Mouse (Mus musculus) layer of hippocampus, postnatal 14 days (tissue): ENCODE measurements around the gene Gpam. TPM values are rescaled to one million over a fixed set of nuclear protein-coding genes. Genes with fewer than 3 reads are reported as not detected.

ENCODE experiments used
- DNase-seq, 2 experiments: peaks; one replicate each; pipeline ENCODE4 v3.0.0; 2021 to 2022; ENCODE audit warnings: low spot score in 2 of 2, mixed read lengths in 1 of 2
- total RNA-seq, 2 experiments: library from RNA; stranded (reverse); gene quantifications; 2 replicates each; pipeline ENCODE4 v1.2.3; 2021

Gene Gpam
- total RNA-seq, 2 experiments from 2014 or later, result 83.6 to 86.9 TPM

GRCm38 (mm10) chr19:55069054-55069453 is 58.0 kb downstream of the Gpam start:
- DNase-seq, result no peak

- DNase-seq, result no peak
Measured at GRCm38 (mm10) chr19:55063272-55063671, 63.8 kb downstream of the Gpam start.

- DNase-seq, result no peak
Measured at GRCm38 (mm10) chr19:55062501-55062900, 64.5 kb downstream of the Gpam start.

- peak; percentile 43 to 73 for DNase-seq
Measured at GRCm38 (mm10) chr19:55061951-55062350, 65.1 kb downstream of the Gpam start.

- DNase-seq, result no peak
Measured at GRCm38 (mm10) chr19:55061447-55061901, 65.6 kb downstream of the Gpam start.

- peak; percentile 73 to 78 for DNase-seq
Measured at GRCm38 (mm10) chr19:55060964-55061363, 66.1 kb downstream of the Gpam start.

GRCm38 (mm10) chr19:55057483-55057882 is 69.6 kb downstream of the Gpam start:
- DNase-seq, result no peak

GRCm38 (mm10) chr19:55055634-55056269 is 71.3 kb downstream of the Gpam start:
- DNase-seq, result no peak

- DNase-seq, result peak; percentile 27 to 51
Measured at GRCm38 (mm10) chr19:55053163-55053562, 73.9 kb downstream of the Gpam start.

- DNase-seq, result no peak
Measured at GRCm38 (mm10) chr19:55037406-55037805, 89.6 kb downstream of the Gpam start.

GRCm38 (mm10) chr19:55018872-55019271 is 108.2 kb downstream of the Gpam start:
- DNase-seq, result no peak

Other genes starting within 250 kb of the Gpam start
- gene Tectb, start 53.5 kb upstream of the Gpam start, total RNA-seq, result under 1 TPM; 0.21 to 0.23 TPM
- under 1 TPM; 0.46 to 0.52 TPM for gene Gucy2g, start 114.0 kb upstream of the Gpam start, total RNA-seq
- 10 to 100 TPM; 27.0 to 27.6 TPM for gene Acsl5, start 124.7 kb upstream of the Gpam start, total RNA-seq
- 10 to 100 TPM; 27.0 to 29.1 TPM for gene Zdhhc6, start 188.8 kb upstream of the Gpam start, total RNA-seq
- 10 to 100 TPM; 49.5 to 49.7 TPM for gene Vti1a, start 189.1 kb upstream of the Gpam start, total RNA-seq